Mouse (Mus musculus): ENCODE measurements around the gene Myo1b. TPM values are rescaled to one million over a fixed set of nuclear protein-coding genes. Genes with fewer than 3 reads are reported as not detected.
A peak's percentile ranks its signal among the peaks of the same experiment; 100 is the strongest.

Gene Myo1b
- total RNA-seq, 2 experiments from 2014 or later, result 35.6 to 37.0 TPM

GRCm38 (mm10) chr1:51862828-51863421 lies 52.9 kb downstream of the Myo1b start:
- intact Hi-C loops (cut with DNase I), result no loop called here
- Histone ChIP-seq H3K4me3 (no peak overlapping the region), H3K27ac (no peak overlapping the region)
- no peak for TF ChIP-seq CTCF (IDR thresholded peaks at IDR 0.05)
- DNase-seq (ENCODE audit: extremely low spot score in 1 of 2, low spot score in 2 of 2), result no peak

- H3K4me3 ChIP-seq, result no peak overlapping the region
- no peak for TF ChIP-seq CTCF (IDR thresholded peaks at IDR 0.05)
- DNase-seq (ENCODE audit: extremely low spot score in 1 of 2, low spot score in 2 of 2), result no peak
- no peak overlapping the region for H3K27ac ChIP-seq
- intact Hi-C loops (cut with DNase I), result no loop called here
Measured at GRCm38 (mm10) chr1:51860837-51861236, 55.0 kb downstream of the Myo1b start.

- intact Hi-C loops (cut with DNase I), result no loop called here
- DNase-seq (ENCODE audit: extremely low spot score in 1 of 2, low spot score in 2 of 2), result no peak
- no peak for TF ChIP-seq CTCF (IDR thresholded peaks at IDR 0.05)
- Histone ChIP-seq H3K4me3 (no peak overlapping the region), H3K27ac (no peak overlapping the region)
Measured at GRCm38 (mm10) chr1:51856946-51857345, 58.9 kb downstream of the Myo1b start.

- no peak for TF ChIP-seq CTCF (IDR thresholded peaks at IDR 0.05)
- no peak for DNase-seq (ENCODE audit: extremely low spot score in 1 of 2, low spot score in 2 of 2)
- intact Hi-C loops (cut with DNase I), result no loop called here
- no peak overlapping the region for H3K4me3 ChIP-seq
- no peak overlapping the region for H3K27ac ChIP-seq
Measured at GRCm38 (mm10) chr1:51856245-51856915, 59.5 kb downstream of the Myo1b start.

GRCm38 (mm10) chr1:51855541-51856244 lies 60.2 kb downstream of the Myo1b start:
- no peak for TF ChIP-seq CTCF (IDR thresholded peaks at IDR 0.05)
- intact Hi-C loops (cut with DNase I), result no loop called here
- Histone ChIP-seq H3K27ac (no peak overlapping the region), H3K4me3 (no peak overlapping the region)
- no peak for DNase-seq (ENCODE audit: extremely low spot score in 1 of 2, low spot score in 2 of 2)

GRCm38 (mm10) chr1:51852314-51852713 lies 63.6 kb downstream of the Myo1b start:
- Histone ChIP-seq H3K27ac (no peak overlapping the region), H3K4me3 (no peak overlapping the region)
- no peak for DNase-seq (ENCODE audit: extremely low spot score in 1 of 2, low spot score in 2 of 2)
- no peak for TF ChIP-seq CTCF (IDR thresholded peaks at IDR 0.05)
- intact Hi-C loops (cut with DNase I), result no loop called here

- H3K4me3 ChIP-seq, result no peak overlapping the region
- H3K27ac ChIP-seq, result no peak overlapping the region
- intact Hi-C loops (cut with DNase I), result no loop called here
- DNase-seq (ENCODE audit: extremely low spot score in 1 of 2, low spot score in 2 of 2), result no peak
- no peak for TF ChIP-seq CTCF (IDR thresholded peaks at IDR 0.05)
Measured at GRCm38 (mm10) chr1:51849570-51850211, 66.2 kb downstream of the Myo1b start.

- intact Hi-C loops (cut with DNase I), result no loop called here
- H3K27ac ChIP-seq, result no peak overlapping the region
- no peak for DNase-seq (ENCODE audit: extremely low spot score in 1 of 2, low spot score in 2 of 2)
- H3K4me3 ChIP-seq, result no peak overlapping the region
- no peak for TF ChIP-seq CTCF (IDR thresholded peaks at IDR 0.05)
Measured at GRCm38 (mm10) chr1:51845264-51846036, 70.4 kb downstream of the Myo1b start.

- Histone ChIP-seq H3K4me3 (no peak overlapping the region), H3K27ac (peak overlapping the region; percentile 4)
- no peak for DNase-seq (ENCODE audit: extremely low spot score in 1 of 2, low spot score in 2 of 2)
- intact Hi-C loops (cut with DNase I), result loop anchor here (5.0 kb wide), 1 partner anchor 69 kb away; no protein-coding TSS in a partner anchor
- peak; percentile 14 for TF ChIP-seq CTCF (IDR thresholded peaks at IDR 0.05)
Measured at GRCm38 (mm10) chr1:51837845-51838623, 77.8 kb downstream of the Myo1b start.

GRCm38 (mm10) chr1:51837311-51837710 lies 78.6 kb downstream of the Myo1b start:
- H3K27ac ChIP-seq, result peak overlapping the region; percentile 4; the same call in 1 of the 2 replicates
- no peak for DNase-seq (ENCODE audit: extremely low spot score in 1 of 2, low spot score in 2 of 2)
- intact Hi-C loops (cut with DNase I), result loop anchor here (5.0 kb wide), 1 partner anchor 70 kb away; no protein-coding TSS in a partner anchor
- H3K4me3 ChIP-seq, result no peak overlapping the region
- TF ChIP-seq CTCF (IDR thresholded peaks at IDR 0.05), result no peak

All from left cerebral cortex, adult 2 months (tissue).